ENCODE assay signal across 9 mouse cellular contexts in genomic region chr17:37210884-37211768, GRCm38 (mm10). TPM values are rescaled to one million over a fixed set of nuclear protein-coding genes. Genes with fewer than 3 reads are reported as not detected.
DNase-seq lines count a peak whose midpoint lies in the region; ATAC-seq and TF ChIP-seq lines count a peak whose summit lies in the region.
"Had no signal": no experiment of that assay in that cellular context is flagged by ENCODE, and none has a peak within 500 bp of the region (broad histone marks: within the 10 kb centered on the region; RNA-seq: fewer than 3 reads in every experiment).

No protein-coding gene starts in this region.

- H3K27ac ChIP-seq in liver, embryonic 11.5 days (ENCODE audit: low read depth, low read length) = no peak overlapping the region
- H3K27ac ChIP-seq in embryonic facial prominence, embryonic 10.5 days (replicated peaks) = no peak overlapping the region
- H3K27ac ChIP-seq in intestine, postnatal 0 days (ENCODE audit: low read depth, low read length) = no peak overlapping the region

- H3K4me2 ChIP-seq in liver, embryonic 11.5 days = peak overlapping the region; percentile 52
- H3K4me2 ChIP-seq in intestine, postnatal 0 days (replicated peaks; ENCODE audit: low read depth) = peak overlapping the region; percentile 46

- H3K36me3 ChIP-seq in liver, embryonic 11.5 days (ENCODE audit: control insufficient read depth, insufficient read depth, low read length) = no peaks in the 10 kb centered on the region
- H3K36me3 ChIP-seq in embryonic facial prominence, embryonic 10.5 days (replicated peaks) = no peaks in the 10 kb centered on the region
- no peaks in the 10 kb centered on the region for H3K36me3 ChIP-seq in intestine, postnatal 0 days (ENCODE audit: control insufficient read depth, insufficient read depth)

- peak; percentile 32 for DNase-seq in liver, embryonic 11.5 days (ENCODE audit: low spot score)
- no peak for DNase-seq in liver
- DNase-seq in embryonic facial prominence, embryonic 10.5 days (ENCODE audit: low spot score) = peak; percentile 25
- DNase-seq in retina, postnatal 1 day = peak; percentile 24
- DNase-seq in lung, postnatal 36 days = no peak
- DNase-seq in kidney, postnatal 36 days = no peak

- no peak for ATAC-seq in liver, embryonic 11.5 days (replicated peaks; ENCODE audit: low FRiP score)
- no peak for ATAC-seq in intestine, postnatal 0 days
- ATAC-seq in CD4-positive, CD25-positive, alpha-beta regulatory T cell, adult 4 months = no peak

- TF ChIP-seq CTCF in intestine, postnatal 0 days (IDR thresholded peaks at IDR 0.05; ENCODE audit: low read depth) = no peak

- H3K4me3 ChIP-seq in liver, embryonic 11.5 days (ENCODE audit: low read depth, low read length) = no peak overlapping the region
- peak overlapping the region; percentile 50 for H3K4me3 ChIP-seq in embryonic facial prominence, embryonic 10.5 days
- peak overlapping the region; percentile 14; the same call in 1 of the 2 replicates for H3K4me3 ChIP-seq in intestine, postnatal 0 days (ENCODE audit: low read depth, low read length)

- 16% methylated on average over 40 of the region's 40 CpGs for WGBS in liver, embryonic 11.5 days
- 18% methylated on average over 40 of the region's 40 CpGs for WGBS in embryonic facial prominence, embryonic 10.5 days
- WGBS in intestine, postnatal 0 days = 14% methylated on average over 40 of the region's 40 CpGs

- no peaks in the 10 kb centered on the region for H3K4me1 ChIP-seq in liver, embryonic 11.5 days (replicated peaks; ENCODE audit: control insufficient read depth, insufficient read depth, low read length)
- peaks cover 5% of the 10 kb centered on the region; the same call in 1 of the 2 replicates for H3K4me1 ChIP-seq in embryonic facial prominence, embryonic 10.5 days
- H3K4me1 ChIP-seq in intestine, postnatal 0 days (replicated peaks; ENCODE audit: control insufficient read depth, insufficient read depth, low read length) = no peaks in the 10 kb centered on the region

- H3K9ac ChIP-seq in liver, embryonic 11.5 days (ENCODE audit: low read depth, low read length) = no peak overlapping the region
- no peak overlapping the region for H3K9ac ChIP-seq in intestine, postnatal 0 days (ENCODE audit: low read depth, low read length)

- H3K27me3 ChIP-seq in liver, embryonic 11.5 days (replicated peaks; ENCODE audit: control insufficient read depth, insufficient read depth, low read length) = peaks cover 14% of the 10 kb centered on the region
- peaks cover 30% of the 10 kb centered on the region for H3K27me3 ChIP-seq in embryonic facial prominence, embryonic 10.5 days (replicated peaks; ENCODE audit: low read depth, poor library complexity, severe bottlenecking)
- H3K27me3 ChIP-seq in intestine, postnatal 0 days (replicated peaks; ENCODE audit: control insufficient read depth, insufficient read depth, low read length) = peaks cover 12% of the 10 kb centered on the region; the same call in 1 of the 2 replicates

- H3K9me3 ChIP-seq in liver, embryonic 11.5 days (ENCODE audit: control insufficient read depth, low read length) = no peaks in the 10 kb centered on the region
- H3K9me3 ChIP-seq in embryonic facial prominence, embryonic 10.5 days = no peaks in the 10 kb centered on the region
- no peaks in the 10 kb centered on the region for H3K9me3 ChIP-seq in intestine, postnatal 0 days (ENCODE audit: control insufficient read depth)

RNA-seq across cellular contexts. Expression of gene Olfr95, which starts 1.8 kb away (rescaled TPM):
- polyA plus RNA-seq in liver, embryonic 11.5 days (2014; fragmentation: Nextera tagmentation; extraction: Ambion mirVana) = not detected in 2 replicates
- polyA plus RNA-seq in embryonic facial prominence, embryonic 10.5 days (2016; fragmentation: Nextera tagmentation; extraction: Ambion mirVana) = not detected in 2 replicates
- polyA plus RNA-seq in intestine, postnatal 0 days (2015; fragmentation: Nextera tagmentation; extraction: Ambion mirVana) = not detected in 2 replicates
- not detected for polyA plus RNA-seq in CD4-positive, CD25-positive, alpha-beta regulatory T cell, adult 4 months (2017; shearing (Covaris generic))
- polyA plus RNA-seq: limb, embryonic 14.5 days had no signal

RNA-seq across cellular contexts. Expression of gene Olfr96, which starts 8.8 kb away (rescaled TPM):
- polyA plus RNA-seq in liver, embryonic 11.5 days (2014; fragmentation: Nextera tagmentation; extraction: Ambion mirVana) = not detected in 2 replicates
- polyA plus RNA-seq in embryonic facial prominence, embryonic 10.5 days (2016; fragmentation: Nextera tagmentation; extraction: Ambion mirVana) = not detected in 2 replicates
- not detected in 2 replicates for polyA plus RNA-seq in intestine, postnatal 0 days (2015; fragmentation: Nextera tagmentation; extraction: Ambion mirVana)
- polyA plus RNA-seq in CD4-positive, CD25-positive, alpha-beta regulatory T cell, adult 4 months (2017; shearing (Covaris generic)) = not detected
- polyA plus RNA-seq: limb, embryonic 14.5 days had no signal

RNA-seq across cellular contexts. Expression of gene Olfr94, which starts 10.3 kb away (rescaled TPM):
- polyA plus RNA-seq in liver, embryonic 11.5 days (2014; fragmentation: Nextera tagmentation; extraction: Ambion mirVana) = not detected in 2 replicates
- polyA plus RNA-seq in embryonic facial prominence, embryonic 10.5 days (2016; fragmentation: Nextera tagmentation; extraction: Ambion mirVana) = not detected in 2 replicates
- not detected in 2 replicates for polyA plus RNA-seq in intestine, postnatal 0 days (2015; fragmentation: Nextera tagmentation; extraction: Ambion mirVana)
- not detected for polyA plus RNA-seq in CD4-positive, CD25-positive, alpha-beta regulatory T cell, adult 4 months (2017; shearing (Covaris generic))
- polyA plus RNA-seq: limb, embryonic 14.5 days had no signal

RNA-seq across cellular contexts. Expression of gene Ubd, which starts 17.4 kb away (rescaled TPM):
- not detected in 2 replicates for polyA plus RNA-seq in liver, embryonic 11.5 days (2014; fragmentation: Nextera tagmentation; extraction: Ambion mirVana)
- not detected in 2 replicates for polyA plus RNA-seq in embryonic facial prominence, embryonic 10.5 days (2016; fragmentation: Nextera tagmentation; extraction: Ambion mirVana)
- 5.2 and 5.3 TPM in 2 replicates for polyA plus RNA-seq in intestine, postnatal 0 days (2015; fragmentation: Nextera tagmentation; extraction: Ambion mirVana)
- polyA plus RNA-seq in CD4-positive, CD25-positive, alpha-beta regulatory T cell, adult 4 months (2017; shearing (Covaris generic)) = under 1 TPM in 1 of 2 experiments, not detected in 1; 0.70 TPM
- polyA plus RNA-seq: limb, embryonic 14.5 days had no signal

RNA-seq across cellular contexts. Expression of gene Olfr97, which starts 26.0 kb away (rescaled TPM):
- not detected in 2 replicates for polyA plus RNA-seq in liver, embryonic 11.5 days (2014; fragmentation: Nextera tagmentation; extraction: Ambion mirVana)
- polyA plus RNA-seq in embryonic facial prominence, embryonic 10.5 days (2016; fragmentation: Nextera tagmentation; extraction: Ambion mirVana) = not detected in 2 replicates
- not detected in 2 replicates for polyA plus RNA-seq in intestine, postnatal 0 days (2015; fragmentation: Nextera tagmentation; extraction: Ambion mirVana)
- not detected for polyA plus RNA-seq in CD4-positive, CD25-positive, alpha-beta regulatory T cell, adult 4 months (2017; shearing (Covaris generic))
- polyA plus RNA-seq: limb, embryonic 14.5 days had no signal

Comparison
In these comparisons a context has a peak if more than half of its experiments do, and no peak if none do; other contexts are left out.
1. DNase-seq: peak in liver, embryonic 11.5 days (single experiment), embryonic facial prominence, embryonic 10.5 days (single experiment) and retina, postnatal 1 day (single experiment); none in liver (single experiment), lung, postnatal 36 days (single experiment) and kidney, postnatal 36 days (0 of 2).